Mouse (Mus musculus) liver, adult 2 months (tissue): ENCODE measurements around the gene Ap5z1.

Experiments used
- CTCF ChIP-seq: fragments of 200-500 bp; IDR thresholded peaks from 2 replicates; pipeline ENCODE4 v1.5.1; 2011; ENCODE audit warnings: low read depth, low read length, control low read depth
- POLR2A ChIP-seq: fragments of 200-500 bp; IDR thresholded peaks from 2 replicates; pipeline ENCODE4 v1.6.1; 2011; ENCODE audit warnings: low read length, control low read depth; ENCODE audit not compliant: insufficient read depth; ENCODE audit errors: extremely low read depth

DNA sequence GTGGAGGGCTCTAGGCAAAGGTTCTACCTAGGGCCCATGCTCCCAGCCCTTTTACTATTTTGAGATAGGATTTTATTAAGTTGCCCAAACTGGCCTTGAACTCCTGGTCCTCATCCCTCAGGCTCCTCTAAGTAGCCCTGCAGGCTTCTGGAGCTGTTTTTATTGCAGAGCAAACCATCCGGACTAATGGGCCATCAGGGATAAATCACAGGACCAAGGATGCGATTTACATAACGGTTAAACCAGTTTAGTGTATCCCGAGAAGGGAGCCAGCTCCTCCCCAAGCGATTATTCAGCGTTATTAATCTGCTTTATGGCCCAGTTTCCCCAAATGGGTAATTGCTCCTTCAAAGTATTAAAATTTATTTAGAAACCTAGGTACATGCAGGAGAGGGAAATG, 48.3 kb upstream of the Ap5z1 start:
- TF ChIP-seq CTCF: no peak
- no peak for TF ChIP-seq POLR2A
